Mouse (Mus musculus) adrenal gland, adult (tissue): ENCODE data around the gene Gbp5.

ENCODE experiments used
- DNase-seq, 2 experiments: peaks; one replicate each; pipeline ENCODE4 v3.0.0; 2022 to 2023; ENCODE audit warnings: low spot score in 1 of 2; ENCODE audit not compliant: inconsistent age in 2 of 2

Gbp5 gene

DNA sequence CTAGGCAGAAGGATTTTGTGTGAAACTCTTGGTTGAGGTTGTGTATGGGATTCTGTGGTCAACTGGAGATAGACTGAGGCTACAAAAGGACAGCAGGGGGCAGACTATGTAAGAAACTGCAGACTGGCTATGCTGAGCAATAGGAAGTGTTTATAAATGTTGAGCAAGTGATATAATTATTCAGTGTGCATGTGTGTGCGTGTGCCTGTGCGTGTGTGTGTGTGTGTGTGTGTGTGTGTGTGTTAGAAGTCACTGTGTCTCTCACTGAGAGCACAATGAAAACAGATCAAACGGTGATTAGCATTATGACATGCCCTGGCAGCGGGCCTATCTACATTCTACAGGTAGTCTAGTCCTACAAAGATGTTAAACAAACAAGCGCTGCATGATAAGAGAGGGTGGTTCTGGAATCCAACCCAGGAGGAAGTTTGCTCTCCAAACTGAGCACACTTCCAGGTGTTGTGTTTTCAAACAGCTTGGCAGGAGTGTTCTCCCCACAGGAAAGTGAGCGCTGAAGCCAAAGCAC is at the start of gene Gbp5:
Gene Gbp5 (plus strand): TSS at position 443 of the 526 bp plus-strand sequence.
- DNase-seq = peak; percentile 60 to 86

DNA sequence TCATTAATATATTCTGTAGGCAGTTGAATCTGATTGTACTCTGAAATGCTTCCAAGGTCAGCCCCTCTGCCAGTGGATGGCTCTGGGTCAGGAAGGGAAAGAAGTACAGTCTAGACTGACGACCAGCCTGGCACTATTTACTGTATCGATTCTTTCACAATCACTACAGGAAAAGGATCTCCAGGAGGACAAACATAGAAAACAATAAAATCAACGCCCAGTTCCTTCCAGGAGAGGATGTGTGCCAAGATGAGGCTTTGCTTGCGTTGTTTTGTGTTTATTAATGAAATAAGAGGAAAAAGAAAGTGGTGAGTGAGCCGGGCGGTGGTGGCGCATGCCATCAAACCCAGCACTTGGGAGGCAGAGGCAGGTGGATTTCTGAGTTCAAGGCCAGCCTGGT is 39.6 kb upstream of the Gbp5 start:
- DNase-seq = no peak

DNA sequence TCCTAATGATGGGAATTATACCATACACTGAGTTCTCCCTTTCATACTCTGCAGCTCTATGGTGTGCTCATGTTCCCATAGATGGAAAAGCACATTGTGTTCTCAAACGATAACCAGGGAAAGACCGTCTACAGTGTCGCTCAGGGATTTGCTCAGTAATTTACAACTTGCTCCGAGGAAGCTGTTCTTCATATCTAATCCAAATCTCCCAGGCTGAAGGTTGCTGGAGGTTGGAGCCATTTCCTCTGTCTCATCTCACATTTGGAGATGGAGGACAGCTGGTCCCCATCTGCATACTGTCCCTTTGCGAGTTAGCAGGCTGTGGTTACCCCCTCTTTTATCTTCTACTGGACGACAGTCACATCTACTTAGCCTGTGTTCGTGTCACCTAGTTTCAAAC is 34.5 kb upstream of the Gbp5 start:
- DNase-seq = no peak

DNA sequence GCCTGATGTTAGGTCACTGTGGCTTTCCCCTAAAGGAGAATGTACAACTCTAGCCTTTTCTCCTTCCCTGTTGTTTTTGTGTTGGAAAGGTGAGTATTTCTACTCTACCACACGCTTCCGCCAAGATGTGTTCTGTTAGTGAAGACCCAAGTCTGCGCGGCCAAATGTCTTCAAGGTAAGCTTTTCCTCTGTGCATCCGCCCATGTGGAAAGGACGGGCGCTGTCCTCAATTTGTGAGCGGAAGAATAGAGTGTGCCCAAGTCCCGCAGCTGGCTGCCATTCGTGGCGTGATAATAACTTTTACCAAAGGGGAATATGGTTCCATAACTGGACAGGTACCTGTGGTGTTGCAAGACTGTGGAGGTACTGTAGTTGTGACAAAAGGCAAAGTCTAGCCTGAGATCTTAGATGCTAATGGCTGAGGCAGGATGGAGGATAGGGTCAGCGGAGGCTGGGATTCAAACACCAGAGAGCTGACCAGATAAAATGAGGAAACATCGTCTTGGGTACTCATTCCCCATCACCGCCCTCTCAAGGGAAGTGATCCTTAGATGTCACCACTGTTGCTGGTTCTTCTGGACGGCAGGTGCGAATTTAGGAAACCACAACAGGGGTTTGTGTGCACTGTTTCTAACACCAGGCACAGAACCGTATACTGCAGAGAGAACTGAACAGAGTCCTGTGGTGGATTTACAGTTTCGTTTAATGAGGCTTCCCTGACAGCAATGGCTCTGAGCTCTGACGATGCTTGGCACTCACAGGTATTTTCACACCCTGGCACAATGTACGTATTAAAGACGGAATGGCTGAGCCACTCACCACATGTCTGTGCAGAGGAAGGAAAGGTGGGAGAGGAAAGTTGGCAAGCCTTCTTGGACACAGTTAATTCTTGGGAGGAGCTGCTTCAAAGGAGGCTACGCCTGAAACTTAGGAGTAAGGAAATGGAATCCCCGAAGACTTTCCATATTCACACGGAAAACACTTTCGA is 30.7 kb upstream of the Gbp5 start:
- DNase-seq = no peak

- DNase-seq = peak in 1 of 2 experiments; percentile 67
Observed at GRCm38 (mm10) chr3:142474349-142474983, 19.3 kb upstream of the Gbp5 start.

GRCm38 (mm10) chr3:142475913-142476312 is 17.9 kb upstream of the Gbp5 start:
- DNase-seq = peak; percentile 37 to 84

- no peak for DNase-seq
Observed at GRCm38 (mm10) chr3:142477866-142478265, 15.9 kb upstream of the Gbp5 start.

DNA sequence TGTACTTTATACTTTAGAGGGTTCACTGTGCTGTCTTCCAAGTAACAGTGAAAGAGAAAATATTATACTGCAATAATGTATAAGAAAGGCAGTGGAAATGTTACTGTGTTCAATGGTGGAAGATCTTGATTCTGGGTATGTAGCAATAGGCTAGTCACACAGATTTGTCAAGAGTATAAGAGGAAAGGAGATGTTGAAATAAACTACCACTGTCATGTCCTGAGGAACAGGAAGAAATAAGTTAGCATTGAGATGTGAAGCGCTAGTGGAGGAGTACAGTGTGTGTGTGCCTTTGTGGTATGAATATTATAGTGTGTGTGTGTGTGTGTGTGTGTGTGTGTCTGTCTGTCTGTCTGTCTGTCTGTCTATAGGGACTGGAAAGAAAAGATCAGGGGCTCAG is 15.4 kb upstream of the Gbp5 start:
- no peak for DNase-seq

DNA sequence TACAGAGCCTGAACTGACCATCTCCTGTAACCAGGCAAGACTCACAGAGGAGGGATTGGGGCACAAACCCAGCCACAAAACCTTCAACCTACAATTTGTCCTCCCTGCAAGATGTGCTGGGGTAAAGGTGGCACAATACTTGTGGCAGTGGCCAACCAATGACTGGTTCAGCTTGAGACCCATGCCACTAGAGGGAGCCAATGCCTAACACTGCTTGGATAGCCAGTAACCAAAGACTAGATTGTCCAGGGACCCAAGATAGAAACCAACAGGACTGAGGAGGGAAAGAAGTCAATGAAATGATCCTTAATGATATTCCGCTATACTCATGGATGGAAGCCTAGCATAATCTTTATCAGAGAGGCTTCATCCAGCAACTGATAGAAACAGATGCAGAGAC is 3.3 kb upstream of the Gbp5 start:
- DNase-seq = peak; percentile 71 to 92

GRCm38 (mm10) chr3:142495146-142495655 is 1.4 kb downstream of the Gbp5 start:
- no peak for DNase-seq

DNA sequence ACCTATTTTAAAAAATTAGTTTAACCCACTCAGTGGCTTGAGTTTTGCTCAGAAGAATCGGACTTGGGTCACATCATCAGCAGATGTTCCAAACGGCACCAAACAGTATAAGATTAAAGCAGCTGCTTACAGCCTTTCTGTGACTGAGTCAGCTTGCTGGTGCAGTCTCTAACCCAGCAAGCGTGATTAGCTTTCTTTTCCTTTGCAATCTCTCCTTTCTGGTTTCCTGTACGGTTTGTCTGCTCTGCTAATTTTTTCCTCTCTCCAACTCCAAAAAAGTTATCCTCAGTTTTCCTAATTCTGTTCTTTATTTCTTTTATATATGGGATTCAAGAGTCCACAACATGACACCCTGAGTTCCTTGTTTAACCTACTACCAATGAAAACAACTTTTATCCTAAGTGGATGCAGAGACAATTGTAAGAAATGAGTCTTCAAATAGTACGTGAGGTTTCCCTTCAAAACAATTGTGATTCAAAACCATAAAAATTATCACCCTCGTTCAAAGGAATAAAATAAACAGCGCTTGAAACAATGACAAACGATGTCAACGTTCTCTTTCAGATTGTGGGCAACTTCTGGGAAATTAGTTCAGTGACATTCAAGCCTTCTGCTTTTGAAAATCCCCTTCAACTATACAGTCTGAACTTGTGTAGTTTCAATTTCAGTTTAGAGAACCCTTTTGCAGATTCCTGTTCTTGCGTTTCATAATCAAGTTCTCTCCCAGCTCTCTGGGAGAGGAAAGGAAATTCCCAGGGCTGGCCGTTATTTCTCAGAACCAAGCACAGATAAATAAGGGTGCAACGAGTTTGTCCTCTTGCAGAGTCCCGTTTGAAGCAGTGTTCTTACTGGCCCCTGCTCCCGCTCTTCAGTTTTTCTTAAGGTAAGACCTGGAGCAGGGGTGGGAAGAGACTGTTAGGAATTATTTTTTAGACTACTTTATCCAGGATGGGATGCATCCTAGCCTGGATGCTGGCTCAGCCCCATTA is 2.6 kb downstream of the Gbp5 start:
- DNase-seq = peak; percentile 21 to 78

DNA sequence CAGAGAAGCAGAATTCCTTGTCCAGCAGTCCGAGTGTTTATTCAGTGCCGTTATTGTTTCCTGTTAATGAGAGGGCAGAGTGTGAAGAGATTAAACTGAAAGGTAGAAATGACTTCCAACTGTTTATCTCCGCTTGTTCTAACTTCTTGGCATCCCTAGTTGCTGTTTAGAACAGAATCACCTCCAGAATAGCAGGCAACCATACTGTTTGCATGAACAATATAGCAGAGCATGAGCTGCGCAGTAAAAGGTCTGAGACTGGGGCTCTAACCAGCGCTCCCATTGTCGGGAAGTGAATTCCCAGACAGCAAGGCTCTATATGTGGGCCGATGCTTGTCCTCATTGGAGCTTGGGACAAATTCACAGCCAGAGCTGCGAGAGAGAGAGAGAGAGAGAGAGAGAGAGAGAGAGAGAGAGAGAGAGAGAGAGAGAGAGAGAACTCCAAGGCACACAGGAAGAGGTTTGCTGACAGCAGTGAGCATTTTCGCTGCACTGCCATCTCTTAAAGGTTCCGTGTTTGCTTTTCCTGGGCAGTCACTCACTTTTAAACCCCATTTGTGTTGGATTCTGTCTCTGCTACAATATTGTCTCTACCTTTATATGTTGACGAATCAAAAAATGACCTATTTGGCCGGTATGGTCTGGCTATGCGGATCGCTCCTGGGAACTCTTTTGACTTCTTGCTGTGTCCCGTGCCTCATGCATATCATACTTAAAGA is 3.5 kb downstream of the Gbp5 start:
- peak in 1 of 2 experiments; percentile 35 for DNase-seq

GRCm38 (mm10) chr3:142498941-142499340 is 5.2 kb downstream of the Gbp5 start:
- peak in 1 of 2 experiments; percentile 37 for DNase-seq

- peak in 1 of 2 experiments; percentile 28 for DNase-seq
Observed at GRCm38 (mm10) chr3:142528116-142528515, 34.3 kb downstream of the Gbp5 start.

DNA sequence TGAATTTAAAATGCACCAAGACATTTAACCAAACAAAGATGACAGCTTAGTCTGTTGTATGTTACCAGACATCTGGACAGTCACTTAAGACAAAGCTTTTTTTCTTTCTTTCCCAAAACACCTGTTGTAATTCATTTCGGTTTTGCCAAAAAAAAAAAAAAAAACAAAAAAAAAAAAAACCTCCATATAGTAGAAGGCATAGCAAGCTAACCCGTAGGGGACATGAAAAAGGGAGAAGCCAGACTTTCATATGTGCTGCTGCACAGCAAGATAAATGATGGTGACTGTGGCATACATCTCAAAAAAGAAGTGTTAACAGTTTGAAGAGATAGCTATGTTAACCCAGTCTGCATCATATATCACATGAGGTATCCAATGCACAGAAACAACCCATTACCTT is 35.8 kb downstream of the Gbp5 start:
- DNase-seq = no peak

DNA sequence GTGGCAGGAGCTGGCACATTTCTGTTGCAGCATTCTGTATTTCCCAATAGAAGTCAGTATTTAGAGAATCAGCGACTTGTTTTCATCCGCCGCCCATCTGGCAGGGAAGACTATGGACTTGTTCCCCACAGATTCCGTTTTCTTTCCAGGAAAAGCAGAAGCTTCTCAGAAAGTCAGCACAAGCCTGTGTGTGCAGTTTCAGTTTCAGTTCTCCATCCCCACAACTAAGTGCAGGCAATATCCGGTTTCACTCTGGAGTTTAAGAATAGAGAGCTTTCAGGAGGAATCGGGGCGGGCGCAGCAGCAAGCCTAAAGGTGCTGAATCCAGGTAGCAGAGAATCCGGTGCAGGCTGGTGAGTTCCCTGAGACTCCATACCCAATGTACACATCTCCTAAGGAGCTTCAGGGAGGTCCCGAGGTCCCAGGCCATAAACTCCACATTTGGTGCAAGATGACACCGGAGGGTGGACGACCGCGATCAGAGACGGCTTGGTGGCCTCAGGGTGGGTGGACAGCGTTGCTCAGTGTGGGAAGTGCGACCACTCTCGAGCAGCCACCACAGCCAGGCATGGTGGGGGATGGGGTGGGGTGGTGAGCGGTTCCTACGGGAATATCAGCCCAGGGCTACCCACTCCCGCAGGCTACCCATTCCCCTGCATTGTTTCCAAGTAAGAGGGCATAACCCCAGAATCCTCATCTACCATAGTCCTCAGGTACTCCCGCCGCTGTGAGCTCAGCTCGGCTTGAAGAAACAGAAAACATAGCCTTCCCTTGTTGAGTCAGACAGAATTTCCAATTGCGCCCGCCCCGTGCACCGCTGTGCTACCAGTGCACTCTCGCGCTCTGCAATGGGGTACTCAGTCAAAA is 36.5 kb downstream of the Gbp5 start, which contains the start of gene Gbp7:
Gene Gbp7 (plus strand): TSS at position 256 of the 867 bp plus-strand sequence.
- DNase-seq = peak; percentile 58 to 92

GRCm38 (mm10) chr3:142531595-142531994 is 37.8 kb downstream of the Gbp5 start:
- DNase-seq = no peak

GRCm38 (mm10) chr3:142533185-142533584 is 39.4 kb downstream of the Gbp5 start:
- DNase-seq = no peak

DNA sequence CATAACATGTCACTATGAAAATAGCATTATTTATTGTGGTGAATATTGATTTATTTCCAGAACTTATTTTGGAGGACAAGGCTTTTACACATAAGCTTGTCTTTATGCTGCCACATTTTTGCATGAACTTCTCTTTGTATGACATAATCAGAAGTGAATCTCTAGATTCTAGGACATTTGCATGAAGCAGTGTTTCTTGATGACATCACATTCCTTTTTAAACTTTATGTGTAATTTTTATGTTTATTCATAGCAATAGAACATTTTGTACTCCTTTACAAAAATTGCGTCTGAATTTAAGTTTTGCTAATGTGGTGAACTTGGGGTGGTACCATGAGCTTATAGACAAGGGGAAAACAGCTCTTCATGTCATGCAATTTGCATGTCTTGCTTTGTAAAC is 41.9 kb downstream of the Gbp5 start:
- no peak for DNase-seq
